Mouse (Mus musculus): ENCODE measurements around the gene Ralb. TPM values are rescaled to one million over a fixed set of nuclear protein-coding genes. Genes with fewer than 3 reads are reported as not detected.

Gene Ralb
- polyA plus RNA-seq, 1 experiment from 2014 or later = 72.4 TPM

- Histone ChIP-seq H3K4me2 (ENCODE audit: low read length) (no peak overlapping the region), H3K4me1 (ENCODE audit: control insufficient read depth, insufficient read depth, low read depth, low read length) (no peaks in the 10 kb centered on the region), H3K27ac (ENCODE audit: low read depth, low read length) (no peak overlapping the region), H3K36me3 (ENCODE audit: control insufficient read depth, insufficient read depth, low read length) (no peaks in the 10 kb centered on the region), H3K9me3 (ENCODE audit: control insufficient read depth, low read length) (no peaks in the 10 kb centered on the region), H3K9ac (ENCODE audit: low read depth, low read length) (no peak overlapping the region), H3K27me3 (replicated peaks; ENCODE audit: control insufficient read depth, insufficient read depth, low read length) (no peaks in the 10 kb centered on the region), H3K4me3 (ENCODE audit: low read length) (no peak overlapping the region)
- ATAC-seq = no peak
Observed at GRCm38 (mm10) chr1:119518786-119519185, 14.2 kb upstream of the Ralb start.

GRCm38 (mm10) chr1:119518060-119518459 is 13.5 kb upstream of the Ralb start:
- no peak overlapping the region for H3K4me3 ChIP-seq (ENCODE audit: low read length)
- 69% methylated on average over 7 of the region's 7 CpGs for WGBS
- no peak for ATAC-seq

GRCm38 (mm10) chr1:119510857-119511256 is 6.3 kb upstream of the Ralb start:
- no peaks in the 10 kb centered on the region for H3K36me3 ChIP-seq (ENCODE audit: control insufficient read depth, insufficient read depth, low read length)
- ATAC-seq = no peak
- no peak overlapping the region for H3K27ac ChIP-seq (ENCODE audit: low read depth, low read length)
- 77% methylated on average over 8 of the region's 8 CpGs for WGBS
- H3K27me3 ChIP-seq (replicated peaks; ENCODE audit: control insufficient read depth, insufficient read depth, low read length) = no peaks in the 10 kb centered on the region
- no peaks in the 10 kb centered on the region for H3K4me1 ChIP-seq (ENCODE audit: control insufficient read depth, insufficient read depth, low read depth, low read length)
- H3K4me2 ChIP-seq (ENCODE audit: low read length) = no peak overlapping the region
- no peak overlapping the region for H3K4me3 ChIP-seq (ENCODE audit: low read length)
- H3K9me3 ChIP-seq (ENCODE audit: control insufficient read depth, low read length) = no peaks in the 10 kb centered on the region
- H3K9ac ChIP-seq (ENCODE audit: low read depth, low read length) = no peak overlapping the region

More at GRCm38 (mm10) chr1:119518060-119518459, 13.5 kb upstream of the Ralb start:
- Histone ChIP-seq H3K27me3 (replicated peaks; ENCODE audit: control insufficient read depth, insufficient read depth, low read length) (no peaks in the 10 kb centered on the region), H3K9me3 (ENCODE audit: control insufficient read depth, low read length) (no peaks in the 10 kb centered on the region), H3K27ac (ENCODE audit: low read depth, low read length) (no peak overlapping the region), H3K9ac (ENCODE audit: low read depth, low read length) (no peak overlapping the region), H3K36me3 (ENCODE audit: control insufficient read depth, insufficient read depth, low read length) (no peaks in the 10 kb centered on the region), H3K4me1 (ENCODE audit: control insufficient read depth, insufficient read depth, low read depth, low read length) (no peaks in the 10 kb centered on the region), H3K4me2 (ENCODE audit: low read length) (no peak overlapping the region)

- no peak for ATAC-seq
Observed at GRCm38 (mm10) chr1:119510409-119510808, 5.8 kb upstream of the Ralb start.

GRCm38 (mm10) chr1:119509474-119509873 is 4.9 kb upstream of the Ralb start:
- H3K4me3 ChIP-seq (ENCODE audit: low read length) = no peak overlapping the region
- no peak for ATAC-seq
- no peak overlapping the region for H3K27ac ChIP-seq (ENCODE audit: low read depth, low read length)
- no peak overlapping the region for H3K4me2 ChIP-seq (ENCODE audit: low read length)
- 85% methylated on average over 7 of the region's 7 CpGs for whole genome bisulfite sequencing
- no peaks in the 10 kb centered on the region for H3K36me3 ChIP-seq (ENCODE audit: control insufficient read depth, insufficient read depth, low read length)
- H3K9ac ChIP-seq (ENCODE audit: low read depth, low read length) = no peak overlapping the region
- no peaks in the 10 kb centered on the region for H3K27me3 ChIP-seq (replicated peaks; ENCODE audit: control insufficient read depth, insufficient read depth, low read length)
- H3K4me1 ChIP-seq (ENCODE audit: control insufficient read depth, insufficient read depth, low read depth, low read length) = peaks cover 5% of the 10 kb centered on the region
- H3K9me3 ChIP-seq (ENCODE audit: control insufficient read depth, low read length) = no peaks in the 10 kb centered on the region

More at GRCm38 (mm10) chr1:119510409-119510808, 5.8 kb upstream of the Ralb start:
- WGBS = 73% methylated on average over 9 of the region's 9 CpGs
- H3K36me3 ChIP-seq (ENCODE audit: control insufficient read depth, insufficient read depth, low read length) = no peaks in the 10 kb centered on the region
- no peak overlapping the region for H3K9ac ChIP-seq (ENCODE audit: low read depth, low read length)
- no peak overlapping the region for H3K27ac ChIP-seq (ENCODE audit: low read depth, low read length)
- no peak overlapping the region for H3K4me3 ChIP-seq (ENCODE audit: low read length)
- H3K4me1 ChIP-seq (ENCODE audit: control insufficient read depth, insufficient read depth, low read depth, low read length) = no peaks in the 10 kb centered on the region
- H3K27me3 ChIP-seq (replicated peaks; ENCODE audit: control insufficient read depth, insufficient read depth, low read length) = no peaks in the 10 kb centered on the region
- H3K9me3 ChIP-seq (ENCODE audit: control insufficient read depth, low read length) = no peaks in the 10 kb centered on the region
- no peak overlapping the region for H3K4me2 ChIP-seq (ENCODE audit: low read length)

- H3K9ac ChIP-seq (ENCODE audit: low read depth, low read length) = no peak overlapping the region
- H3K9me3 ChIP-seq (ENCODE audit: control insufficient read depth, low read length) = no peaks in the 10 kb centered on the region
- peaks cover 8% of the 10 kb centered on the region for H3K4me1 ChIP-seq (ENCODE audit: control insufficient read depth, insufficient read depth, low read depth, low read length)
- H3K27ac ChIP-seq (ENCODE audit: low read depth, low read length) = no peak overlapping the region
- no peak overlapping the region for H3K4me3 ChIP-seq (ENCODE audit: low read length)
- 35% methylated on average over 4 of the region's 4 CpGs for WGBS
- no peaks in the 10 kb centered on the region for H3K36me3 ChIP-seq (ENCODE audit: control insufficient read depth, insufficient read depth, low read length)
- no peak for ATAC-seq
- no peak overlapping the region for H3K4me2 ChIP-seq (ENCODE audit: low read length)
- no peaks in the 10 kb centered on the region for H3K27me3 ChIP-seq (replicated peaks; ENCODE audit: control insufficient read depth, insufficient read depth, low read length)
Observed at GRCm38 (mm10) chr1:119508548-119508947, 4.0 kb upstream of the Ralb start.

- WGBS = 92% methylated on average over 3 of the region's 3 CpGs
- no peaks in the 10 kb centered on the region for H3K9me3 ChIP-seq (ENCODE audit: control insufficient read depth, low read length)
- no peaks in the 10 kb centered on the region for H3K36me3 ChIP-seq (ENCODE audit: control insufficient read depth, insufficient read depth, low read length)
- H3K4me3 ChIP-seq (ENCODE audit: low read length) = no peak overlapping the region
- H3K27ac ChIP-seq (ENCODE audit: low read depth, low read length) = no peak overlapping the region
- H3K27me3 ChIP-seq (replicated peaks; ENCODE audit: control insufficient read depth, insufficient read depth, low read length) = no peaks in the 10 kb centered on the region
- H3K4me2 ChIP-seq (ENCODE audit: low read length) = no peak overlapping the region
- ATAC-seq = no peak
- H3K9ac ChIP-seq (ENCODE audit: low read depth, low read length) = no peak overlapping the region
- peaks cover 14% of the 10 kb centered on the region for H3K4me1 ChIP-seq (ENCODE audit: control insufficient read depth, insufficient read depth, low read depth, low read length)
Observed at GRCm38 (mm10) chr1:119505951-119506350, 1.4 kb upstream of the Ralb start.

GRCm38 (mm10) chr1:119503808-119504207 is 786 bp downstream of the Ralb start:
- H3K4me1 ChIP-seq (ENCODE audit: control insufficient read depth, insufficient read depth, low read depth, low read length) = peaks cover 14% of the 10 kb centered on the region
- ATAC-seq = no peak
- 23% methylated on average over 5 of the region's 5 CpGs for WGBS
- H3K4me2 ChIP-seq (ENCODE audit: low read length) = peak overlapping the region; percentile 74
- no peak overlapping the region for H3K27ac ChIP-seq (ENCODE audit: low read depth, low read length)
- H3K27me3 ChIP-seq (replicated peaks; ENCODE audit: control insufficient read depth, insufficient read depth, low read length) = no peaks in the 10 kb centered on the region
- H3K9ac ChIP-seq (ENCODE audit: low read depth, low read length) = peak overlapping the region; percentile 78
- 0 out of 2 replicates have a peak, but pooled peaks cover 2% of the 10 kb centered on the region for H3K36me3 ChIP-seq (ENCODE audit: control insufficient read depth, insufficient read depth, low read length)
- no peaks in the 10 kb centered on the region for H3K9me3 ChIP-seq (ENCODE audit: control insufficient read depth, low read length)
- H3K4me3 ChIP-seq (ENCODE audit: low read length) = peak overlapping the region; percentile 66

GRCm38 (mm10) chr1:119503181-119503580 is 1.4 kb downstream of the Ralb start:
- Histone ChIP-seq H3K9ac (ENCODE audit: low read depth, low read length) (peak overlapping the region; percentile 25; the same call in 1 of the 2 replicates), H3K9me3 (ENCODE audit: control insufficient read depth, low read length) (no peaks in the 10 kb centered on the region), H3K4me1 (ENCODE audit: control insufficient read depth, insufficient read depth, low read depth, low read length) (peaks cover 14% of the 10 kb centered on the region), H3K4me2 (ENCODE audit: low read length) (peak overlapping the region; percentile 74), H3K36me3 (ENCODE audit: control insufficient read depth, insufficient read depth, low read length) (0 out of 2 replicates have a peak, but pooled peaks cover 2% of the 10 kb centered on the region), H3K27ac (ENCODE audit: low read depth, low read length) (no peak overlapping the region), H3K4me3 (ENCODE audit: low read length) (peak overlapping the region; percentile 66), H3K27me3 (replicated peaks; ENCODE audit: control insufficient read depth, insufficient read depth, low read length) (no peaks in the 10 kb centered on the region)
- no peak for ATAC-seq
- 82% methylated on average over 3 of the region's 3 CpGs for WGBS

GRCm38 (mm10) chr1:119502729-119503128 is 1.9 kb downstream of the Ralb start:
- Histone ChIP-seq H3K36me3 (ENCODE audit: control insufficient read depth, insufficient read depth, low read length) (0 out of 2 replicates have a peak, but pooled peaks cover 2% of the 10 kb centered on the region), H3K4me1 (ENCODE audit: control insufficient read depth, insufficient read depth, low read depth, low read length) (peaks cover 14% of the 10 kb centered on the region), H3K27ac (ENCODE audit: low read depth, low read length) (no peak overlapping the region), H3K9ac (ENCODE audit: low read depth, low read length) (no peak overlapping the region), H3K4me2 (ENCODE audit: low read length) (peak overlapping the region; percentile 74), H3K9me3 (ENCODE audit: control insufficient read depth, low read length) (no peaks in the 10 kb centered on the region), H3K27me3 (replicated peaks; ENCODE audit: control insufficient read depth, insufficient read depth, low read length) (no peaks in the 10 kb centered on the region), H3K4me3 (ENCODE audit: low read length) (peak overlapping the region; percentile 66; the same call in 1 of the 2 replicates)
- WGBS = 88% methylated on average over 11 of the region's 11 CpGs
- ATAC-seq = no peak
